ENCODE assay signal across 16 mouse cellular contexts in the genomic region with DNA sequence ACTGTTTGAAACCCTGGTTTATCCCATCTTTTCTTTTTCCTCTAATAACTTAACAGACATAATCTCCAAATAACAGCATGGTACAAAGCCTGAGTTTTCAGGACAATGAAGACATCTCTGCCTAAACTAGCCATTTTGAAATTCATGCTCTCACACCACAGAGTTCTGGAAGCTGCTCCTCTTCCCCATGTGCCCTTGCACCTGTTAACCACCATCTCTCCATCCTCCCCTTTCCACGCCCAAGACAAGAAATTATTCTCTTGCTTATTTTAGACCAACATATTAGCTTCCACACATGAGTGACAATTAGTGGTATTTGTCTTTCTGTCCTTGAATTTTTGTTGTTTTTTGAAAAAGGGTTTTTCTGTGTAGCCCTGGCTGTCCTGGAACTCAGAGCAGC.
"Had no signal": no experiment of that assay in that cellular context is flagged by ENCODE, and none has a peak within 500 bp of the region (broad histone marks: within the 10 kb centered on the region; RNA-seq: fewer than 3 reads in every experiment).

No protein-coding gene starts in this region.

- H3K4me3 ChIP-seq: midbrain, embryonic 13.5 days; midbrain, embryonic 15.5 days; neural tube, embryonic 13.5 days; neural tube, embryonic 15.5 days had no signal

- H3K27ac ChIP-seq: midbrain, embryonic 13.5 days; midbrain, embryonic 15.5 days; neural tube, embryonic 13.5 days; neural tube, embryonic 15.5 days had no signal

- H3K9ac ChIP-seq: lung, embryonic 14.5 days; midbrain, embryonic 13.5 days; midbrain, embryonic 15.5 days; neural tube, embryonic 13.5 days; neural tube, embryonic 15.5 days had no signal

- H3K27me3 ChIP-seq: midbrain, embryonic 13.5 days; midbrain, embryonic 15.5 days; neural tube, embryonic 13.5 days; neural tube, embryonic 15.5 days had no signal

- H3K4me1 ChIP-seq: midbrain, embryonic 13.5 days; midbrain, embryonic 15.5 days; neural tube, embryonic 13.5 days; neural tube, embryonic 15.5 days had no signal

- H3K9me3 ChIP-seq: midbrain, embryonic 13.5 days; midbrain, embryonic 15.5 days; neural tube, embryonic 13.5 days; neural tube, embryonic 15.5 days had no signal

- DNase-seq: lung, embryonic 14.5 days; lung, postnatal 10 days; lung, postnatal 4 days; retina, postnatal 1 day; right cerebral cortex, adult 18-20 months; right cerebral cortex, postnatal 25 days; right cerebral cortex, postnatal 4 days; spleen, adult 18-20 months; thymus, adult 18-20 months; thymus, postnatal 14 days; thymus, postnatal 36 days had no signal

- H3K36me3 ChIP-seq: midbrain, embryonic 15.5 days had no signal

- H3K4me2 ChIP-seq: lung, embryonic 14.5 days; midbrain, embryonic 11.5 days; midbrain, embryonic 13.5 days; midbrain, embryonic 15.5 days; neural tube, embryonic 13.5 days; neural tube, embryonic 15.5 days had no signal

- ATAC-seq: midbrain, embryonic 13.5 days; midbrain, embryonic 15.5 days had no signal
